Mouse (Mus musculus) adrenal gland, adult (tissue): ENCODE measurements at regions not wholly inside any gene's neighbourhood (a gene's known extent, or its start where the extent isn't known, plus 50 kb on each side); places are given as distances from the start of the nearest gene placed in this dataset.

Experiments
- DNase-seq, 2 experiments: peaks; one replicate each; pipeline ENCODE4 v3.0.0; 2022 to 2023; ENCODE audit warnings: low spot score in 1 of 2; ENCODE audit not compliant: inconsistent age in 2 of 2

DNA sequence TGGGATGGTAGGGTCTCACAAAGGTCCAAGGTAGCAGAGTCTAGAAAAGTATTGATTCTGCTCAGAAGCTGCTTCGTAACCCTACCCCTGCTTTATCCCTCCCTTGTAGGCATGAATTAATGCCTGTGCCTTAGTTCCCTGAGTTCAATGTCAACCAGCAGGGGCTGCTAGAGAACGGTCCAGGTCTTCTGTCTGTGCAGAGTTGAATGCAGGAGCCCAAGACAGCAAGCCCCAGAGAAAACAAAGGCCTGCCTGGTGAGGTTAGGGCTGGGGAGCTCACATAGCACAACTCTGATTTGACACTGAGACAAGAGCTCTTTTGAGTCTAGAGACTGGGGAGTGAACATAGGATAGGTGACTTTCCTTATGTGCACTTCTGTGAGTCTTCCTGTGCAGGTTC, 56.6 kb downstream of the Olig3 start:
- DNase-seq, result no peak

DNA sequence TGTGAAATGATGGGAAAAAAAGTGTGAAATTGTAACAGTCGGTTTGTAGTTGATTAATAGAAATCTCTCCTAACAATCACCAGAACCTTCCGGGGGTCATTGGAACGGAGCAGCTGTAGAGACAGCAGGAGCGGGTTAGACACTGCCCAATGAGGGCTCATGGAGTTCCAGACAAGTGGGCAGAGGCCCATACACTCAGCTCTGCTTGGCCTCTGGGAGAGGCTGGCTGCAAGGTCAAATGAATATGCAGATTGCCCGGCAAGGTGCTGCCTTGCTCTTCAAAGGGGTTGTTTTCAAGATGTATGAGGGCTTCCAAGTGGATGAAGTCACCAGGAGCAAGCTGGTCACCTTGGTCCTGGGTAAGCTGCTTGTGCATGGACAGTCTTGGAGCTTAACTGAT, 57.6 kb downstream of the Olig3 start:
- no peak for DNase-seq

DNA sequence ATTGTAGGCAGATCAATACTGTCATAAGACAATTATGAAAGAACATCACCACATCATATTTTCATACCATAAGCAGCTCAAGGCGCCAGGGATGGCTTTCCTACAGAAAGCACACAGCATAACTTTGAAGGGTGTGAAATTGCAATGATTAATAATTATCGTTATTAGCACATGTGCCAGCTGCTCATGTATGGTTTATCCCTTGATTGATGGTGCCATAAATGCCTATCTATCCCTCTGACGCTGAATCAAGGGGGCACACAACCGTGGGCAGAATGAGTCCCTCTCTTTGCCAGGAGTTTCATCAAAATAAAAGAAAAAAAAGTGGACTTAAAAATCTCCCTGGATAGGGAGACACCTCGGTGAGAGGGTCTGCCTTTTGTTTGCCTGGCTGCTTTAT, 58.5 kb downstream of the Olig3 start:
- no peak for DNase-seq

DNA sequence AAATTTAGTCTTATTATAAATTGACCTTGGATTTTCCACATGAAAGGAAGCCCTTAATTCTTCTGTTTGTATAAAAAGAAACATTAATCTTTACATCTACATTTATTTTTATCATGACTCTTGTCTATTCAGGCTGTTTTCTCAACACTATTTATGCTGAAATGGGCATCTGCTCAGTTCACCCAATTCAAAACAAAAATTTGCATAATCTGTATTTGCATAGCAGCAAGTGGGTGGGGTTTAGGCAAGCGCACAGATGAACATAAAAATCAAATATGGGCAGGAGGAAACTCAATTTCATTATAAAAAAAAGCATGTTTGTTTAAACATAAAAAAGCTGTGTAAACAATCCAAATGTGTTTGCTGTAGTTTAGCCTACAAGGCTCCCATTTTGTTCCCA, 67.7 kb downstream of the Olig3 start:
- no peak for DNase-seq

DNA sequence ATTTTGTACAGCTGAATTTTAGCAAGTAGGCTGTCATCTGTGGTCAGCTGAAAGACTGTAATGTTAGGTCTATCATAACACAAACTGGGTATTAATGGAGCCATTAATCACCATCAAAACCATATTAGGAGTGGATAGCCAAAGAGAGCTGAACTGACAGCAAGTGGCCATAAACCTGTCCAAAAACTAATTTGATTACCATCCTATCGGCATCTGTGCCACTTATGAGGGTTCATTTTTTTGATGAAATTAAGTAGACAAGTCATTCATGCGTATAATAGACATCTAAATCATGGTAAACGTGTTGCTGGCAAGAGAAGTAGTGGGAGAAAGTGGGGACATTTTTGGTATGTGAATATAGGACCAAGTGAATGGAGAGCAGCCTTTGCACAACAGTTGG, 68.6 kb downstream of the Olig3 start:
- DNase-seq, result no peak

DNA sequence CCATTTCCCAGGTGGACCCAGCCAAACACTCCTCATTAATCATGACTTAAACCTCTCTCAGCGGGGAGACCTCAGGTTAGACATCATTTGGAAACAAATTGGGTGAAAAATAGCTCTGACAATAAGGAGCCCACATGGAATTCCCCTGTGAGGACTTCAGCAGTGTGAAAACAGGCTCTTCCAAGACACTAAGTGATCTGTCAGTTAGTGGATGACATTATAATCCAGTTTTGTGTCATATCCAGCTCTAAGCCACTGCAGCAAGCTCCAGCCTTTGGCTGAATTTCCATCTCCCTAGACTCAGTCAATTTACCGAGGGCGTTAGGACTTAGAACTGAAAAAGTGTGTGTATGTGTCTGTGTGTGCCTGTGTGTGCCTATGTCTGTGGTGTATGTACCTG, 70.5 kb downstream of the Olig3 start:
- no peak for DNase-seq

DNA sequence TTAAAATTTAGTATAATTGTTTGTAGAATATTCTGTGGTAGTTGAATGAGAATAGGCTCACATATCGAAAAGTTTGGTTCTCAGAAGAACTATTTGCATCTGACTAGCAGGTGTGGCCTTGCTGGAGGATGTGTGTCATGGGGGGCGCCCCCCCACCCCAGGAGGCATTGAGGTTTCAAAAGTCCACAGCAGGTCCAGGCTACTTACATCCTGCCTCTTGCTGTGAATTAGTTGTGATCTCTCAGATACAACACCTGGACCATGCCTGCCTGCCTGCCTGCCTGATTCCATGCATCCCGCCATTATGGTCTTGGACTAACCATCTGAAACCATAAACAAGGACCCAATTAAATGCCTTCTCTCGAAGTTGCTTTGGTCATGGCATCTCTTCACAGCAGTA, 76.2 kb downstream of the Olig3 start:
- no peak for DNase-seq

DNA sequence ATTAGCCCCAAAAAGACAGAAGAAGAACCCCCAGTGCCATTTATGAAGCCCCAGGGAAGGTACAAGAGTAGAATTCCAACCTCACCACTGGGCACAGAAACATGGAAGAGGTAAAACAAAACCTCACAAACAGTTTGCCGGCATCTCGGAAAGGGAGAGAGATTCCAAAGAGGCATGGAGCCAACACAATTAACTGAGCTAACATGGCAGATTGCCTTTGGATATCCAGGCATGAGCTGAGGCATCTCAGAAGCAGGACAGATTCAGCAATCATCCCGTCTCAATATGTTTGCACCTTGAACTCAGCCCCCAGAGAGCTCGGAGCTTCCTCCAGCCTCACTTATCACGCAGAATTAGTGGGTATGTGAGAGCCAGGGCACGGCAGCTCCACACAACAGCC, 78.3 kb downstream of the Olig3 start:
- no peak for DNase-seq

DNA sequence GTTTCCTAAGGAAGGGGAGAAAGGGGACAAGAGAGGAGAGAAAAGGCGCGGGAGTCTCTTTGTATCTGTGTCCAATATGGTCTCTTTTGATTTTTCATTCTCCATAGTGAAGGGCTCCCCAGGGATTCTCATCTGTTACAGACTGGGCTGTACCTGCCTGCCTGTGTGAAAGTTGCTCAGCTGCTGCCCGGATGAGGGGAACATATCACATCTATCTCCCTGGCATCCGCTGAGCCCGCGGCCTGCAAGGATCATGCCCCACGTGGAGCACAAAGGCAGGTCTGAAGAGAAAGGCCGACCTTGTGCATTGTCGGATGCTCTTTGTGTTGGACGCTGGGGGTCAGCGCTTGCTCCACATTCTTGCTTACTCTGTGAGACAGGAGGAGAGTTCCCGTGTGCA, 85.5 kb downstream of the Olig3 start:
- DNase-seq, result peak in 1 of 2 experiments; percentile 20

DNA sequence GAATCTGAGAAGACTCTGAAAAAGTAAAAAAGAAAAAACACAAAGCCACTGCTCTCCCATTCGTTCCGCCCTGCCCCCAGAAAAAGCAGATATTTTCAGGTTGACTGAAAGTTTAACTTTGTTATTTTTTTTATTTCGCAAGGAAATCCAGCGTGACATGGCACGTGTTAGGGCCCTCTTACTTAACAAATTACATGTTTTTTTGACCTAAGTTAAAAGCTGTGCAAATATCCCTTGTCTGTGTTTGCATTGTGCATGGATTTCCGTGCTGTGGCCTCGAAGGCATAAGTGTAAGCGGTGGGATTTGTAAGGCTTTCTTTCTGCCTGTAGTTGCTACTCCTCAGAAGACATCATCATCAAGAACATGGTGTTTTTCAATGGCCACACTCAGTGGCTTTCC, 87.2 kb downstream of the Olig3 start:
- DNase-seq, result no peak

DNA sequence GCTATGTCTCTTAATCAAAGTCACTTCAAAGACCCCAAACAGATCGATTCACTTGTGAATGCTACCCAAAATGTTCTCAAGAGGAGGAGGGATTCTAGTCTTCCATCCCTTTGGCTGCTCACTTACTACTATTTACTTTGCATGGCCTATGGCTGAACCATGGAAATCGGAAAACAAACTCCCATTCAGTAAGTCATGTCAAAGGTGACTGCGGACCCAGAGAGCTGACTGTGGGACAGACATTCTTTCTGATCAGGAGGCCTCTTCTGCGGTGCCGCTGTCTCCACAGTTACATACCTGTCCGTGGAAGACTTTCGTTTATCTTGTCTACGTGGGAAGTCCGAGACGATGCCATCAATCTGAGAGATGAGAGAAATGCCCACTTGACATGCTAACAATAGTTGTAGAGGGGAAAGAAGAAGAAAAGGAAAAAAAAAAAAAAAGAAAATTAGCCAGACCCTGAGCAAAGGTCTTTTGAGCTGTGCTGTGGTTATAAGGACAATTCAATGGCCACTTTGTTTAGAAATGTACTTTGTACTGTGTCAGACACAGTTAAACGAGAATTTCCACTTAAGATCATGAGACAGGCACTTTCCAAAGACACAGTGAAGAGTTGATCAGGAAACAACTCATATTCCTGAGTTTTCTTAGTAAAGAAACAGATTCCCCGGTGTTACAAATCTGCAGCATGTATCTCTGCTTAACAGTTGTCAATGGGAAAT, 92.7 kb downstream of the Olig3 start:
- no peak for DNase-seq

DNA sequence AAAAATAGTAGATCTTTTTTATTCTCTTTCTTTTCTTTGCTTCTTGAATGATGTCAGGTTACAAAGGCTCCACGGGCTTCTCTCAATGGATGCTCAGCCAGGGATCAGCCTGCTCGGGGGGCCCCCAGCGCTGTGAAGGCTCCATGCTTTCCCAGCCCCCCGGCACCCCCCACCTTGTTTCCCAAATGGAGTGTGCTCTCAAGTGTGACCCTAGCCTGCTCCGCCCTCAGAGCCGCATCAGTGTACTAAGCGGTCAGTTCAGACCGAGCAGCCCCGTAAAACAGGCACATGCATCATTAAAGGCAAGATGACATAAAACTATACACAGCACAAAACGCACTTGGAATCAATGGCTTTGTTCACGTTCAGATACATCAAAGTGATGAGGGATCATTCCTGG, 102.7 kb downstream of the Olig3 start:
- DNase-seq, result no peak

DNA sequence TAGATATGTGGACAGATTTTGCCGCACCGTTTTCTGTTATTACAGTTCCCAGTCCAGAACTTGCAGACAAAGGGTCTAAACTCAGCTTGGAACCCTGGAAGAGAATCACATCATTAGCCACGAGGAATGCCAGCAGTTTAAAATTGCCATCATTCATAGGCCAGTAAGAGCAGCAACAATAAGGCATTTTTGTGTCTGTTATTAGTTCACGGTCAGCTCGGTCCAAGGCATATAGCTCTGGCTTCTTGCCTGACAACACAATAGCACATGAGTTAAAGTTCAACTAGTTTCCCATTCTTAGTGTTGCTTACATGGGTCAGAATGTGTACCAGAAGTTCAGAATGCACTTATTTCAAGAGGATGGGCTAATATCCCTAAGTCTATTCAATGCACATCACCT, 103.4 kb downstream of the Olig3 start:
- DNase-seq, result no peak

DNA sequence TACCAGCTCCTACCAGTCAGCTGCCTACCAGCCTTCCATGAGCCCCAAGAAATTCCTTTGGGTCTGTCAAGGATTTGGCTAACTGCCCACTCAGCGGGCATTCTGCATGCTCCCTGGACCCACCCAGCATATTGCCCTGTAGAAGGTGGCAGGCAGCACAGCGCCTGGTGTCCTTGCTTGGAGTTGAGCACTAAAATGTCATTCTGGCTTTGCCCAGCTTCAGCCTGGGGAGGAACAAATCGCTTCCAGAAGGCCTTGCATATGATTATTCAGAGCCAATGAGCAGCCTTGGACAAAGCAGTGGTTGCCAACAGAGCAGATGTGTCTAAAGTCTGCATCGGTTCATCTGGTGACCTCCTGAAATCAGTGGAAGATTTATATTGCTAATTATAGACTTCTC, 103.8 kb downstream of the Olig3 start:
- no peak for DNase-seq

DNA sequence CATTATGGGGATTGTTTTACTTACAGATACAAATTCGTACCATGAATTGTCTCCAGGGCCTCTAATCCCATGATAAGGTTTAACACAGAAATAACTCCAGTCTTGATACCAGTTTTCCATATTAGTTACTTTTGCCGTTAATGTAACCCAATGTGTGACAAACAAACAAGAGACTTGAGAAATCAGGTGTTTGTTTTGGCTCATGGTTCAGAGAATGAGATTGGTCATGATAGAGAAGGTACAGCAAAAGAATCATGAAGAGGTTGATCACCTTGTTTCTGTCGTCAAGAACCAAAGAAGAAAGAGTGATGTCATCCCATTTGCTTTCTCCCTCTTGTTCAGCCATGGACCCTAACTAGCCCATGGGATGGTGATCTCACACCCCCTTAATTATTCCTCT, 107.5 kb downstream of the Olig3 start:
- DNase-seq, result no peak

DNA sequence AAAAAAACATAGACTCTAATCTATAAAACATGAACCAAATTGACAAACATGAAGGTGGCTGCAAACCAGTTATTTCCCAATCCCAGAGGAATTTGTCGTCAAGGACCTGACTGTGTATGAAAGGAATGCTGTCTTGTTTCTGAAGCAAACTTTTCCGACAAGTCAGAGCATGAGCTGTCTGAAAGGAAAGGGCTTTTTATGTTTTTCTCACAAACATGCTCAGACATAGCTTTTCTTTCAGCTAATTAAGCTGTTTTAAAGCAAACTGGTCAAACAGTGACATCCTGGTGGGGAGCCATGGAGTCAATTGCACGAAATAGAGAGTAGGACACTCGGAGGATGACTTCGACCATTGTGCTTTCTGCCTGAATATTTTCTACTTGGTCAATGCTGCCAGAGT, 108.2 kb downstream of the Olig3 start:
- DNase-seq, result no peak

DNA sequence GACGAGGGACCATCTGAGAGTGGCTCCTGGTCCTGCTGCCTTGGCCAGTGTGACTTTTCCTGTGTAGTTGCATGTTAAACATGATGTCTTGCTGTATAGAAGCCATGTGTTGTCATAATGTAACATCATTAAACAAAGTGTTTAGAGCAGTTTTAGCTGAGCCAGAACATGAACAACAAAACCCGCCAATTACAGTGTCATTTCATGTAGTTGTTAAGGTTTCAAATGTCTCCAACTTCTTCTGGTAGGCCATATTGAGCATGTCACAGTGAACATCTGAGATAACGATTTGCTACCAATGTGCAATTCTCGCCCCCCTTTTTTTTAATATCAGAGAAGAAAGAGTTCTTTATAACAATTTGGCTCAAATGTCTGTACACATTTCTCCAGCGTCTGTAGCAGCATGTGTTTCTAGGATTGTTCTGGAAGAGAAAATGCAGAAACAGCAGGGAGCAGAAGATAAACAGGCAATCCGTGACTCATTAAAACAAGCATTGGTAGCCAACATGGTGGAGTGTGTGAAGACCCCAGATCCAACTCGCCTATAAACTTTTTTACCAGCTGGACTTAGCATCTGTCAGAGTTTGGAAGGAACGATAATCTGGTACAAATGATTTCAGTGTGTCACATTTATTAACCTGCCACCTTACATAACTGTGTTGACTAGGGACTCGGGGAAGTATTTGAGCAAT, 115.2 kb downstream of the Olig3 start:
- DNase-seq, result no peak

DNA sequence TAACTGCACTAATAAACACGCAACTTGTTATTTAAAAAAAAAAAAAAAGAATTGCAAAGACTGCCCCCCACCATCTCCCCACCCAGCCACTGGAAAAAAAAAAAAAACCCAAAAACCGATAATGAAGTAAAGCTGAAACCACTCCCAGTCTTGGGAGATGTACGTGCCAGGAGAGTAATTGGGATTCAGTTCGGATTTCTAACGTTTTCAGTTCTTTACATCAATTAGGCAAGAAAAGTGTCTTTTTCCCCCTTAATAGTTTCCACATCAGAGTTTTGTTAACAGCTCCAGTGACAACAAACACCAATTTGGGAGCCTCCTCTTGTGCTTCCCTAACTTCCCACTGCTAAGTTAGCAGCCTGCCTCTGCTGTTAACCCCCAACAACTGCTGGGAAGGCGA, 115.7 kb downstream of the Olig3 start:
- DNase-seq, result no peak

DNA sequence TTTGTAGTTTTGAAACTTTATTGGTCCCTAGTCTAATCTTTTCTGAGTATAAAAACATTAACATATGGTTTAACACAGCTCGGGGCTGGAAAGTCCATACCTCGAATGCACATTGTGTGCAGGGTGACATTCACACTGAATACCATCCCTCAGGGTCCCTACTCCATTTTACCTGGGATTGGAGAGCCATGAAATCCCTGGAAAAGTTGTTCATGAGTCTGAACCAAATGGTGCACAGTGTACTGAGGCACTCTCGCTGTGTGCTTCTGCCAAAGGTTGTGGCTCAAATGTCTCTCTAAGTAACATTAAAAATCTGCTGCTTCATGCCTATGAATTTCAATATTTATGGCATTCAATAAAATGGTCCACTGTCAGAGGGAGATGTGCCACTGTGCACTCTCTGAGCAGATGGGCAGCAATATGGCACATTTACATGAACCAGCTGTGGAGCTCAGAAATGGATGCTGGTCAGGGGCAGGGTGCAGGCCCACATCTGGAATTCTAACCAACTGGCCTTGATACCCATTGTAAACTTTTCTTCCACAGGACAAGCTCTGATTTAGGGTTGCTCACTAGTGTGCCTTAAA, 116.7 kb downstream of the Olig3 start:
- DNase-seq, result no peak

DNA sequence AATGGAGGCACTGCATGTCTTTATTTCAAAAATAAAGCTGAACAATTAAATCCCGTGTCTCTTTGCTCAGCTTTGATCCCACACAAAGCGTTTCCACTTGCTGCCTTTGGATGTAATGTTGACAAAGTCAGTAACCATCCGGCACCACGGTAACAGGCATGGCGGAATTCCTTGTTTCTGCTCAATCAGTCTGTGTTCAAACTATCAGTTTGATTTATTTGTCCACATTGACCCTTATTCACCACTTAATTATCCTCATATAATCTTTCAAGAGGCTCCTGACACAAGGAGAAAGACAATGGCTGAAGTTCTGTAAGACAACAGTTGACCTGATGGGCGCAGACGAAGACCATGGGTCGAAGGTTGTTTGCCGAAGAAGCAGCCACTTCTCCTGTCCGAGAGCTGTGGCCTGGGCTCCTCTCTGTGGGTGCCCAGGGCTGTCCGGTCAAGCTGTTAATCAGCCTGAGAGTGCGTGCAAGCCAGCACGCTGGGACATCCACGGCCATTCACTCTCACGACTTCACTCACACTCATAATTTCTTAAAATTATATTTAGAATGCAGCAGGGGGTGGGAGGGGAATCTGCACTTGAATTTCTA, 106.1 kb upstream of the Ifngr1 start:
- no peak for DNase-seq

DNA sequence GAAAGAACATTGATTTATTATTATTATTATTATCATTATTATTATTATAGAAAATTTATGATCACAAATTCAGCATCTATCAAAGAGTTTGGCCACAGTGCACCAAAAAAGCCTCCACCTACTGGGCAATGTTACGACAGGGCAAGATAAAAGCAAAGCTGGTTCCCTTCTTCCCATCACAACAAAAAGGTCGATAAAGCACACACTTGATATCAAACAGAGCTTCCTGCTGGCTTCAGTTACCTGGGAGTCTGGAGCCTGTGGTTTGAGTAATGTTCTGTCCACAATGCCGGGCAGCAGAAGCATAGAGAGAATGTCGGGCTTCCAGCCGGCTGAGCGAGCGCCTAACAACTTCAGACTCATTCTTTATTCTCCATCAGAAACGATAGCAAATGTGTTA, 101.2 kb upstream of the Ifngr1 start:
- no peak for DNase-seq
